Mouse (Mus musculus) neural tube, embryonic 11.5 days (tissue): ENCODE data around the gene Bard1. TPM values are rescaled to one million over a fixed set of nuclear protein-coding genes. Genes with fewer than 3 reads are reported as not detected.

Experiments used
- ATAC-seq: fragments of 200-750 bp; cut with Nextera tagmentation; 2 replicates; pipeline ENCODE4 v1.8.0; 2017; ENCODE audit warnings: moderate number of reproducible peaks, mild to moderate bottlenecking, moderate TSS enrichment, moderate library complexity; ENCODE audit not compliant: insufficient read depth, low FRiP score, low TSS enrichment
- DNase-seq: peaks from one replicate; pipeline ENCODE4 v3.0.0-alpha.2; 2015; ENCODE audit warnings: low spot score
- H3K27ac ChIP-seq: fragments of 300-500 bp; sonication (generic); 2 replicates; pipeline ENCODE4 v1.5.1; 2014; ENCODE audit warnings: low read depth, mild to moderate bottlenecking, low read length
- H3K27me3 ChIP-seq: fragments of 300-500 bp; sonication (generic); 2 replicates; pipeline ENCODE4 v1.6.1; 2014; ENCODE audit warnings: mild to moderate bottlenecking, low read length, mixed read lengths; ENCODE audit not compliant: control insufficient read depth, insufficient read depth
- H3K36me3 ChIP-seq: fragments of 300-500 bp; sonication (generic); 2 replicates; pipeline ENCODE4 v1.6.1; 2014; ENCODE audit warnings: mild to moderate bottlenecking, low read length, moderate library complexity, mixed read lengths; ENCODE audit not compliant: control insufficient read depth, insufficient read depth
- H3K4me1 ChIP-seq: fragments of 300-500 bp; sonication (generic); 2 replicates; pipeline ENCODE4 v1.6.1; 2014; ENCODE audit warnings: low read length, mixed read lengths; ENCODE audit not compliant: control insufficient read depth, insufficient read depth
- H3K4me2 ChIP-seq: fragments of 300-500 bp; sonication (generic); 2 replicates; pipeline ENCODE4 v1.6.1; 2014; ENCODE audit warnings: low read depth, mild to moderate bottlenecking, moderate library complexity
- H3K4me3 ChIP-seq: fragments of 300-500 bp; sonication (generic); 2 replicates; pipeline ENCODE4 v1.5.1; 2014; ENCODE audit warnings: low read depth, low read length
- H3K9ac ChIP-seq: fragments of 300-500 bp; sonication (generic); 2 replicates; pipeline ENCODE4 v1.6.1; 2014; ENCODE audit warnings: mild to moderate bottlenecking, low read length
- H3K9me3 ChIP-seq: fragments of 300-500 bp; sonication (generic); 2 replicates; pipeline ENCODE4 v1.6.1; 2016; ENCODE audit warnings: low read length; ENCODE audit not compliant: control insufficient read depth
- WGBS: fragments of 180-500 bp; shearing (Covaris S2); extraction: QIAGEN DNeasy Blood & Tissue Kit; methylation state at CpG from one replicate; pipeline ENCODE4 v1.1.7; 2014; 5-methylcytosine and 5-hydroxymethylcytosine counted together
- polyA plus RNA-seq: library from polyadenylated mRNA; unstranded; fragments of >200 nt; fragmentation: Nextera tagmentation; extraction: Ambion mirVana; gene quantifications from 2 replicates; pipeline ENCODE4 v1.2.1, GENCODE M21; 2014

The Bard1 gene
- polyA plus RNA-seq, 1 experiment from 2014 or later = 2.1 TPM

DNA sequence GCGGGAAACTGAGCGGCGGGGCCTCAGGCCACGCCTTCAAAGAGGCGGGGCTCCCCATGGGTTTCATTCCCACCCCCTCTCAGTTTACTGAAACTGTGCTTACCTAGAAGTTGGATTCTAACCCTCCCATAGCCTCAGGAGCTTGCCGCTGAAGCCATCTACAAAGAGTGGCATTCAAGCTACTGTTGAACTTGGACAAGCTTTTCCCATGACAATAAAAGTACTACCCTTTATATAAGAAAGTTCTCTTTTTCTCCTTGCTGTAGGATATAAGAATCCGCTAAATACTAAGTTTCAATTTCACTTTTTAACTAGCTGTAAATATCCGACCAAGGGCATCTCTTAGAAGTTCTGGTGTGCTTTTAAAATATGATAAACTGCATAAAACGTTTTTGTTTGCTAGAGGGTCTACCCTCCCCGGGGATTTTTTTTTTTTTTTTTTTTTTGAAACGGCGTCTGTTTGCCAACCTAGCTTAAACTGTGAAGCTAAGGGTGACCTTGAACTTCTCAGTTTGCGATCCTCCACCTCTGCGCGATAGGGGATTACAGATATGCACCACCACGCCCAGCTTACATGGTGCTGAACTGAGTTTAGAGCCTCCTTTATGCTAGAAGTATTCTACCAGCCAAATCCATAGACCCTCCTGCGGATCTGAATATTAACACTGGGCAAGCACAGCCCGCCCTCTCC lies 373 bp upstream of the Bard1 start:
- 0 out of 2 replicates have a peak, but pooled peaks cover 2% of the 10 kb centered on the region for H3K4me1 ChIP-seq
- H3K27ac ChIP-seq = peak overlapping the region; percentile 63; the same call in 1 of the 2 replicates
- ATAC-seq (no peak), DNase-seq (no peak)
- no peaks in the 10 kb centered on the region for H3K36me3 ChIP-seq
- H3K4me3 ChIP-seq = peak overlapping the region; percentile 82
- H3K4me2 ChIP-seq = peak overlapping the region; percentile 67
- H3K9ac ChIP-seq = peak overlapping the region; percentile 76
- 36% methylated on average over 18 of the region's 18 CpGs for WGBS
- no peaks in the 10 kb centered on the region for H3K27me3 ChIP-seq
- no peaks in the 10 kb centered on the region for H3K9me3 ChIP-seq

DNA sequence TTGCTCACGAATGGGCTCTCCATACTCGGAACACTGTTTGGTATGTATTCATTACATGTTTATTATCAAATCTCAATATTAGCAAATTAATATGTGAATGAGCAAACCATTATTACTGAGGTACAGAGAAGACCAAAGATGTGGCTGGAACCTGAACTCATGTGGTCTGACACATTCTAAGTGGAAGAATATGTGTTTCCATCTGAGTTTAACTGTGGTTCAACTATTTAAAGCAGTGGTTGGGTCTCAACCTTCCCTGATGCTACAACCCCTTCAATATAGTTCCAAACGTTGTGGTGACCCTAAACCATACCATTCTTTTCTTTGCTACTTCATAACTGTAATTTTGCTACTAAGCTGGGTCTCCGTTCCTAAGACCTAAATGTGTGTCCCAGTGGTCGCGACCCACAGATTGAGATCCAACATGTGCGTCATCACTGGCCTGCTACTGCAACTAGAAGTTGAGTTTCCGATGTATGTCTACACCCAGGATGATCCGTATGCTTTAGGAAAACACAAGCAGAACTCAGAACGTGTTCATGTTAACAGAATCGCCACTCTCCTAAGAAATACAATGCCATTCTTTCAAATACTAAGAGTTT lies 1.5 kb downstream of the Bard1 start:
- H3K4me2 ChIP-seq = peak overlapping the region; percentile 23; the same call in 1 of the 2 replicates
- no peak overlapping the region for H3K9ac ChIP-seq
- H3K9me3 ChIP-seq = no peaks in the 10 kb centered on the region
- WGBS = 55% methylated on average over 11 of the region's 11 CpGs
- ATAC-seq (no peak), DNase-seq (no peak)
- H3K27ac ChIP-seq = no peak overlapping the region
- H3K4me3 ChIP-seq = 0 out of 2 replicates have a peak overlapping the region, but pooled peaks have one; percentile 12
- H3K27me3 ChIP-seq = no peaks in the 10 kb centered on the region
- no peaks in the 10 kb centered on the region for H3K36me3 ChIP-seq
- 0 out of 2 replicates have a peak, but pooled peaks cover 2% of the 10 kb centered on the region for H3K4me1 ChIP-seq

DNA sequence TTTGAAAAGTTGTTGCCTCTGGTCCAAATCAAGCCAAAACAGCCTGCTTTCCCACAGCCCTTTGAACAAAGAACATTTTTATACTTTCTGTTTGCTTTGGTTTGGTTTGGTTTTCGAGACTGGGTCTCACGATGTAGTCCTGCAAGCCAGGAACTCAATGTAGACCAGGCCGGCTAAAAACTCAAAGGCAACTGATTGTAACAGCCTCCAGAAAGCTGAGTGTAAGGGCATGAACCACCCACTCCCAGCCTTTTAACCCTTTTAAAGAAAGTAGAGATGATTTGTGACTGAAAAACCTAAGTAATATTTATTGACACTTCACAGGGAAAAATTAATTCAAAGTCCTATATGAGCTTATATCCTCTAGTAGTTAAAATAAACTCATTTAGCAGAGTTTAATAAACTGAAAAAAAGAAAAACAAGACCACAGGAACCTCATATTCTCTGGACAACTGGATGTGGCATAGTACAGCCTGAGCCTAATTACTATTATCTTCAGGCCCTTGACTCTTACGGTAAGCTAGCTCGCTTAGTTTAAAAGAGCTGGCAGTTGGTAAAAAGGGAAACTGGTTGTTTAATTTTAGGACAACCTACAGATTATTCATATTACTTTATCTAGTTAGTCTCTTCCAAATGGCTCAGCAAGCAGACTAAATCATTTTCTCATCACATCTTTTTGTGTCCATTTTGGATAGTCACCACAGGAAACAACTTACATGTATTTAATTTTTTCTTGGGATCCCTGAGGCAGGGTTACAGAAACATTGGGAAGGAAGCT lies 2.2 kb downstream of the Bard1 start:
- Histone ChIP-seq H3K27me3 (no peaks in the 10 kb centered on the region), H3K4me3 (no peak overlapping the region), H3K36me3 (no peaks in the 10 kb centered on the region), H3K9me3 (no peaks in the 10 kb centered on the region), H3K4me2 (peak overlapping the region; percentile 23; the same call in 1 of the 2 replicates), H3K9ac (no peak overlapping the region), H3K4me1 (0 out of 2 replicates have a peak, but pooled peaks cover 2% of the 10 kb centered on the region), H3K27ac (no peak overlapping the region)
- WGBS = 79% methylated on average over 5 of the region's 5 CpGs
- DNase-seq = no peak
- ATAC-seq = no peak

DNA sequence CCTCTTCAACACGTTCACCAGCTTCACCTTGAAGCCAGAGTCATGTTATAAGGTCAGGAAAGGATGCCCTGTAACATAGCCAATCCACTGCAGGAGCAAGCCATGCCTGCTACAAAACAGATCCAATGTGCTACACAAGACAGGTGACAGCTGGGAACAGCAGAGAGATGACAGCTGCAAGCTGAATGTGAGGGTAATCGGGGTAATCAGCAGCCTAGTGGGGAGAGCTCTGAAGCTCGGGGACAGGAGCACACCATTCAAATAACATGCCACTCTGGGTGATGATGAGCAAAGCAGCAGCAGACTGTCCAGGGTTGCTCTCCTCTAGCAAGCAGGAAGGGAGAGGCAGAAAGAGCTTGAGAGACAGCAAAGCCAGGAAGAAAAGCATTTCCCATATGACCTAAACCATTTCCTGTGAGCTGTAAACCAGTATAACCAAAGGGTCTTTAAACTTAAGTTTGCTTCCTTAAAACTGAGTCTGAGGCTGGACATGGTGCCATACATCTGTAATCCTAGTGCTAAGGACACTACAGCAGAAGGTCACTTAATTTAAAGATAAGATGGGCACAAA lies 2.9 kb downstream of the Bard1 start:
- H3K4me2 ChIP-seq = no peak overlapping the region
- no peak overlapping the region for H3K4me3 ChIP-seq
- no peaks in the 10 kb centered on the region for H3K9me3 ChIP-seq
- ATAC-seq (no peak), DNase-seq (no peak)
- H3K9ac ChIP-seq = no peak overlapping the region
- H3K27ac ChIP-seq = no peak overlapping the region
- H3K27me3 ChIP-seq = no peaks in the 10 kb centered on the region
- H3K36me3 ChIP-seq = no peaks in the 10 kb centered on the region
- H3K4me1 ChIP-seq = 0 out of 2 replicates have a peak, but pooled peaks cover 2% of the 10 kb centered on the region
- WGBS = 36% methylated on average over 3 of the region's 3 CpGs

DNA sequence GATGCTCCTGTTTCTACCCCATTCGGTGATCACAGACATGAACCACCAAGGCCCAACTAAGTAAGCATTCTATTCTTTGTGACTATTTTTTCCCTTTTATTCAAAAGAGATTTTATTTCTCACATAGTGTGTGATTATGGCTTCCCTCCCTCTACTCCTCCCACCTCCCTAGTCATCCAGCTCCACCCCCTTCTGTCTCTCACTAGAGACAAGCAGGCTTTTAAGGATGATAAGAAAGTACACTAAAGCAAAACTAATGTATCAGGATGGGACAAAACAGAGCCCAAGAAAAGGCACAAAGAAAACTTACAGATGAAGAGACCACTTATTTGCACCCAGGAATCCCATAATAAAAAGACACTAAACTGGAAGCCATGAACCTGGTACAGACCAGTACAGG lies 6.9 kb downstream of the Bard1 start:
- 96% methylated on average over 1 of the region's 1 CpGs for WGBS
- no peaks in the 10 kb centered on the region for H3K27me3 ChIP-seq
- no peak overlapping the region for H3K27ac ChIP-seq
- no peaks in the 10 kb centered on the region for H3K36me3 ChIP-seq
- 0 out of 2 replicates have a peak, but pooled peaks cover 2% of the 10 kb centered on the region for H3K4me1 ChIP-seq
- no peaks in the 10 kb centered on the region for H3K9me3 ChIP-seq
- H3K4me3 ChIP-seq = no peak overlapping the region
- ATAC-seq (no peak), DNase-seq (no peak)
- no peak overlapping the region for H3K4me2 ChIP-seq
- no peak overlapping the region for H3K9ac ChIP-seq

DNA sequence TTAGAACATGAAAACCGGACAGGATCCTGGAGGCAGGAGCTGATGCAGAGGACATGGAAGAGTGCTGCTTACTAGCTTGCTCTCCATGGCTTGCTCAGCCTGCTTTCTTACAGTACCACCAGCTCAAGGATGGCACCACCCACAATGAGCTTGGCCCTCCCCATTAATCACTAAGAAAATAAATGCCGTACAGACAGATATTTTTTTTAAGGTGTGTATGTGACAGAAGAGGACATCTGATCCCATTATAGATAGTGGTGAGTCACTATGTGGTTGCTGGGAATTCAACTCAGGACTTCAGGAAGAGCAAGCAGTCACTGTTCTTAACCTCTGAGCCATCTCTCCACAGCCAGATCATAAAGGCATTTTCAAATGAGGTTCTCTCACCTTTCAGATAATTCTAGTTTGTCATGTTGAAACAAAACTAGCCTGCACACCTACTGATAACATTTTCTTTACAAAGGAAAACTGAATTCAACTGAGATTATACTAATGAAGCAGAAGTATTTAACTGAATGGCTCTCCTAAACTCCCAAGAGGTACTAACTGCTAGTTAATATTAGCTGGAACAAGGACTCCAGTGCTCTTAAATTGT lies 7.6 kb downstream of the Bard1 start:
- no peak overlapping the region for H3K4me2 ChIP-seq
- H3K36me3 ChIP-seq = no peaks in the 10 kb centered on the region
- ATAC-seq (no peak), DNase-seq (no peak)
- H3K27me3 ChIP-seq = no peaks in the 10 kb centered on the region
- H3K9ac ChIP-seq = no peak overlapping the region
- H3K9me3 ChIP-seq = no peaks in the 10 kb centered on the region
- no peak overlapping the region for H3K4me3 ChIP-seq
- no peaks in the 10 kb centered on the region for H3K4me1 ChIP-seq
- no peak overlapping the region for H3K27ac ChIP-seq
- WGBS = 92% methylated on average over 2 of the region's 2 CpGs

DNA sequence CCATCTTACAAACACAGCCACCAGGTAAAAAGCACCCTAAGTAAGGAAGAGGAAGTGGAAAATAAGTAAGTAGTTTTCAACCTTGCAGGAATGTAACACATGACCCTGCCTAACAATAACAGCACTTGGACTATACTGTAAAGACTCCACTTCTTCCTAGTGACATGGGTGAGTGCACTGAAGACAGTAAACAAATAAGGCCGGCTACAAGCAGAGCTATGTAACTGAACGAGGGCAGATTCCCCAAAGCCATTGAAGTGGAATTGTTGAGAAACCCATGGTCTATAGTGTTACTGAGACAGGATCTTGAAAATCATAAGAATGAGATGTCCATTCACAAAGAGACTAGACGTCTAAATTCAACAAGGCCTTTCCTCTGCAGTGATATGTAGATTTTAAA lies 27.3 kb downstream of the Bard1 start:
- no peak overlapping the region for H3K4me3 ChIP-seq
- WGBS = 85% methylated on average over 3 of the region's 3 CpGs
- no peak overlapping the region for H3K27ac ChIP-seq
- H3K9me3 ChIP-seq = no peaks in the 10 kb centered on the region
- ATAC-seq = no peak
- no peaks in the 10 kb centered on the region for H3K36me3 ChIP-seq
- no peaks in the 10 kb centered on the region for H3K4me1 ChIP-seq
- H3K4me2 ChIP-seq = no peak overlapping the region
- no peak for DNase-seq
- no peaks in the 10 kb centered on the region for H3K27me3 ChIP-seq
- no peak overlapping the region for H3K9ac ChIP-seq

DNA sequence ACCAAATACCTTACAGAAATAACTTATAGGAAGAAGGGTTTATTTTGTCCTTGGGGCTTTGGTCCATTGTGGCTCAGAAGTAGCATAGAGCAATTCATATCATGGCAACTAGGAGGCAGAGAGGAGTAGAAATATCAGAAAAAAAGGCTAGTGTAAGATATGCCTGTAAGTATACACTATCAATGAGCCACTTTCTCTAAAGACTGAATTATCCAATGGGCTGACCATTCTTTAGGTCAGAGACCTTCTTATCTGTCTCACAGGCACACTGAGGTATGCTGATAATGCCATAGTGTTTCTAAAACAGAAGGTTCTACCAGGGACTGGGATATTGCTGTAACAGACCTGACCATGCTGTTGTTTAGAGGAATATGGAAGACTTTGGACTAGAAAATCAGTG lies 32.2 kb downstream of the Bard1 start:
- H3K4me2 ChIP-seq = no peak overlapping the region
- H3K9me3 ChIP-seq = no peaks in the 10 kb centered on the region
- H3K27ac ChIP-seq = no peak overlapping the region
- H3K36me3 ChIP-seq = no peaks in the 10 kb centered on the region
- no peaks in the 10 kb centered on the region for H3K4me1 ChIP-seq
- DNase-seq (no peak), ATAC-seq (no peak)
- H3K4me3 ChIP-seq = no peak overlapping the region
- no peaks in the 10 kb centered on the region for H3K27me3 ChIP-seq
- no peak overlapping the region for H3K9ac ChIP-seq
